Mouse (Mus musculus) midbrain, embryonic 11.5 days (tissue): Measurements from ENCODE around the gene Foxo3. TPM values are rescaled to one million over a fixed set of nuclear protein-coding genes. Genes with fewer than 3 reads are reported as not detected.

ENCODE experiments used
- ATAC-seq: fragments of 200-750 bp; cut with Nextera tagmentation; 2 replicates; pipeline ENCODE4 v1.8.0; 2017; ENCODE audit warnings: moderate TSS enrichment, moderate library complexity; ENCODE audit not compliant: low FRiP score
- DNase-seq: peaks from one replicate; pipeline ENCODE4 v3.0.0; 2015; ENCODE audit warnings: low spot score; ENCODE audit errors: missing footprints
- H3K27ac ChIP-seq: fragments of 300-500 bp; sonication (generic); 2 replicates; pipeline ENCODE4 v1.5.1; 2014; ENCODE audit warnings: low read depth, low read length
- H3K27me3 ChIP-seq: fragments of 300-500 bp; sonication (generic); 2 replicates; pipeline ENCODE4 v1.6.1; 2014; ENCODE audit warnings: mild to moderate bottlenecking, low read length, moderate library complexity, mixed read lengths; ENCODE audit not compliant: control insufficient read depth, insufficient read depth
- H3K36me3 ChIP-seq: fragments of 300-500 bp; sonication (generic); 2 replicates; pipeline ENCODE4 v1.6.1; 2014; ENCODE audit warnings: mild to moderate bottlenecking, low read length, moderate library complexity, mixed read lengths; ENCODE audit not compliant: control insufficient read depth, insufficient read depth
- H3K4me1 ChIP-seq: fragments of 300-500 bp; sonication (generic); 2 replicates; pipeline ENCODE4 v1.6.1; 2014; ENCODE audit warnings: low read length; ENCODE audit not compliant: control insufficient read depth, insufficient read depth
- H3K4me2 ChIP-seq: fragments of 300-500 bp; sonication (generic); 2 replicates; pipeline ENCODE4 v1.6.1; 2014; ENCODE audit warnings: mild to moderate bottlenecking, moderate library complexity
- H3K4me3 ChIP-seq: fragments of 300-500 bp; sonication (generic); 2 replicates; pipeline ENCODE4 v1.5.1; 2014; ENCODE audit warnings: low read depth, low read length
- H3K9ac ChIP-seq: fragments of 300-500 bp; sonication (generic); 2 replicates; pipeline ENCODE4 v1.6.1; 2014; ENCODE audit warnings: low read length
- H3K9me3 ChIP-seq: fragments of 300-500 bp; sonication (generic); 2 replicates; pipeline ENCODE4 v1.6.1; 2016; ENCODE audit warnings: low read length; ENCODE audit not compliant: control insufficient read depth
- WGBS: fragments of 180-500 bp; shearing (Covaris S2); extraction: QIAGEN DNeasy Blood & Tissue Kit; methylation state at CpG from one replicate; pipeline ENCODE4 v1.1.7; 2014; 5-methylcytosine and 5-hydroxymethylcytosine counted together
- polyA plus RNA-seq: library from polyadenylated mRNA; unstranded; fragments of >200 nt; fragmentation: Nextera tagmentation; extraction: Ambion mirVana; gene quantifications from 2 replicates; pipeline ENCODE4 v1.2.1, GENCODE M21; 2014

Gene Foxo3
- polyA plus RNA-seq, 1 experiment from 2014 or later, result 4.0 TPM

DNA sequence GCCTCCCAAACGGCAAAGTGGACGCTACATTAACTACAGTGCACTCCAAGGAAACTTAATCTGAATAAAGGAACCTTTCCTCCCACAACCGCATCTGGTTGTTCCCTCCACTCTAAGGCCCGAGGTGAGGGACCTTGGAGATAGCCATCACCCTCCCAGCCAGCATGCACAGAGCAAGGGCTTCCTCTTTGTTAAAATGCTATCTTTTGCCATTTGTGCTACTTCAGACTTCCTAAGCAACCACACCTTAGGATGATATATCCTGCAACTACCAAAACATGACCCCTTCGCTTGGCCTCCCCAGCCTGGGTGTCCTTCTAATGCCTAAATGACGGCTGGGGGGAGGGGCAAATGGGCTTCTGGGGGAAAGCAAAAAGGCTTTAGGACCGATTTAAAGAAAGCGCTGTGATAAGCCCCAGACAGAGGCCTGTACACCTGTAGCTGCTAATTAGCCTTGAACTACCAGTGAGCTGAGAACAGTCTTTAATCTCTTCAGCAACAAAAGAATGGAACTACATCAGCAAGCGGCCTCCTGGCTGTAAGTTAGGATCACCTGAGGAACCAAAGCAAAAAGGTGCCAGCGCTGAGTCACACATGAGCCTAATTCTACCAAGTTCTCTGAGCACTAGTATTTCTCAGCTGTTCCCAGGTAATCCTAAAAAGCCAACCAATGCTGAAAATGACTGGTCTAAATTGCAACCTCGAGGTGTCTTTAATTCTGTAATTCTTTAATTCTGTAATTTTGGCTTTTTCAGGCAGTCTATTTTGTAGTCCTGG lies 4.9 kb downstream of the Foxo3 start:
- no peak overlapping the region for H3K4me2 ChIP-seq
- peaks cover 12% of the 10 kb centered on the region for H3K4me1 ChIP-seq
- WGBS, result 55% methylated on average over 11 of the region's 11 CpGs

DNA sequence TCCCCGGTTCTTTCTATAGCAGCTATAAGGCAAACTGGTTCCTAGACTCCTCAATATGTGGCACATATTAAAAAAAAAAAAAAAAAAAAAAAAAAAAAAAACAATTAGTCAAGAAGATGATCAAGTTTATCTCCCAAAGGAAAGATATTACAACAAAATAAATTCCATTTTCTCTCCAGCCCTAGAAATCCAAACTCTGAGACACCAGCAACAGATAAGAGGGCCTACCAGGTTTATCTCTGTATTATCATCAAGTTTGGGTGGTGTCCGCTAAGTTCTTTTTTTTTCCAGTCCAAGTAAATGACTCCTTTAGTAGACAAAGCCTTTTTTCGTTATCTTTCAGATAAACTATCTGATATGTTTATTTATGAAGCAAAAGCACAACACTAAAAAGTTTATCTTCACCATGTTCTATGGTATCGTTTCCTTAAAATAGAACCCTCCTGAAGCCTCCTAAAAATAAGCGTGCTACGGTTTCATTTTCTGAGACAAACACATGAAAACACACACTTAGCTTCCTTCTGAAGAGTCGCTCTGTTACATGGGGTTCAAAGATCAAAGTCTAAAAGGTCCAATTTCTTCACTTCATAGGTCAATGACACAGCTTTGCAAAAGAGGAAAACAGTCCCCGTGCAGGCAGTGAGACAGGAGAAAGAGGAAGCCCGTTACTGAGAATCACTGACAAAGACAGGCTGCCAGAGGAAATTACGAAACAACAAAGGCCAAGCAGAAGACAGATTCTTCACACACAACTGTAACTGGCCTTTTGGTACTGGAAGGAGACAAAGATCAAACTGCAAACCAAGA lies 6.1 kb downstream of the Foxo3 start:
- Histone ChIP-seq H3K4me2 (no peak overlapping the region), H3K36me3 (peaks cover 4% of the 10 kb centered on the region; the same call in 1 of the 2 replicates), H3K9ac (no peak overlapping the region), H3K27ac (no peak overlapping the region), H3K9me3 (no peaks in the 10 kb centered on the region), H3K27me3 (peaks cover 18% of the 10 kb centered on the region), H3K4me3 (no peak overlapping the region), H3K4me1 (peaks cover 12% of the 10 kb centered on the region)
- ATAC-seq, result no peak
- peak; percentile 77 for DNase-seq
- 74% methylated on average over 10 of the region's 10 CpGs for WGBS

More for the DNA sequence above, 4.9 kb downstream of the Foxo3 start:
- H3K27me3 ChIP-seq, result peaks cover 18% of the 10 kb centered on the region
- no peak overlapping the region for H3K27ac ChIP-seq
- no peaks in the 10 kb centered on the region for H3K9me3 ChIP-seq
- 0 out of 2 replicates have a peak overlapping the region, but pooled peaks have one; percentile 24 for H3K9ac ChIP-seq
- ATAC-seq (no peak), DNase-seq (no peak)
- no peaks in the 10 kb centered on the region; the same call in 1 of the 2 replicates for H3K36me3 ChIP-seq
- H3K4me3 ChIP-seq, result no peak overlapping the region

DNA sequence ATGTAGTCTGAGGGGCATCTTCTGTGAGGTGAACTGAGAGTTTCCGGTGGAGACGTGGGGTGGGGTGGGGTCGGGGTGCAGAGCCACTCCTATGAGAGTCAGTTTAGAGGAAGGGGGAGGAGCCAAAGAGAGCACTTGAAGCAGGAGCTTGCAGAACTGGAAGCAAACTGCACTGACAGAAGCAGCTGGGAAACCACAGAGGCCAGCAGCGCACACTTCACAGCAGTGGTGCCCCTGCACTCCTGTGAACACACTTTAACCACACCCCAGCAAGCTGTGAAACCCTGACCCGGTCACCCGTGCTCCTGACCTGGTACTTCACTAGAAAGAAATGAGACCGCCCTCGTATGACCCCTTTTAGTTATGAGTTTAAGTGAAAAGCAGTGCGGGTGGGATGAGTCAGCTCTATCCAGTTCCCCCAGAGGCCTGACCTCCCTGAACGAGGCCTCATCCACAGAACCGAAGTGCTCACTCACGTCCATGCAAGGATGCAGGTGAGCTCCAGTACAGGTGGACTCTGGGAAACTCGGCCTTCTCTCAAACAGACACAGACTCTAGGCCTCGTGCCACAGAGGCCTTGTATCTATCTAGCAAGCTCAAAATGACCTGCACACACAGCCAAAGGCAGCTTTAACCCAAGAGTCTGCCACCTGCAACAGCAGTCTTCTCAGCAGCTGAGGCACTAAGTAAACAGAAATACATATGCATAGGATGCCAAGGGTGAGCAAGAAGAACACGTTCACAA lies 7.1 kb downstream of the Foxo3 start:
- Histone ChIP-seq H3K4me3 (no peak overlapping the region), H3K27me3 (peaks cover 13% of the 10 kb centered on the region), H3K4me2 (no peak overlapping the region), H3K36me3 (peaks cover 4% of the 10 kb centered on the region; the same call in 1 of the 2 replicates), H3K9me3 (no peaks in the 10 kb centered on the region), H3K9ac (no peak overlapping the region), H3K27ac (no peak overlapping the region), H3K4me1 (peaks cover 9% of the 10 kb centered on the region)
- no peak for ATAC-seq
- WGBS, result 75% methylated on average over 15 of the region's 15 CpGs
- peak; percentile 80 for DNase-seq

DNA sequence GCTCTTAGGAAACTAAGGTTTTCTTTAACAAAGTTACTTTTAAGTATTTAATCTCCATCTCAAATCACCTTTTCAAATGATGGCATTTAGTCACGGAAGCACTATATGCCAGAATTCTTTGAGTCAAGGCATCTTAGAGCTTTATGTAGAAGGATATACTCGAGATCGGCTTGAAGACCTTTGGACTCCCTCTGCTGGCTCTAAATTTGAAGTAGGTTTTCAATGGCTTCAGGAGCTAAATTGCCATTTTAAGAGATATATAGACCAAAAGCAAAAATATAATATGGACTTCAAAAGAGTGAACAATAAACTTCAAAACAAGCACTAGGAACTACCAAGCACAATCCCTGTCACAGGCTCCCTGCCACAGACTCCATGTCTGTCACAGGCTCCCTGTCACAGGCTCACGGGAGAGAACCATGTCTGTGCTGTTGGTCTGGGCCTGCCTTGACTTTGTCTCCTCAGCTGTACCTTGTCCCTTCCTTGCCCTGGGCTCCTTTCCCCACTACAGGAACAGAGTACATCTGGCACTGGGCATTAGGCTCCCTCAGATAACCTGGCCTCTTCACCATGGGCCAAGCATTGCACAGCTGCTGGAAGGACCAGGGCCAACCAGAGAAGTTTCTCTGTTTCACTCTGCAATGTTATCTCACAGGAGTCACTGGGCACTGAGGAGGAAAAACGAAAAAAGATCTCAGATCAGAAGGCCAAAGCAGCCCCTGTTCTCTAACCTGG lies 8.6 kb downstream of the Foxo3 start:
- H3K27ac ChIP-seq, result no peak overlapping the region
- peaks cover 4% of the 10 kb centered on the region; the same call in 1 of the 2 replicates for H3K36me3 ChIP-seq
- no peaks in the 10 kb centered on the region for H3K27me3 ChIP-seq
- H3K9me3 ChIP-seq, result no peaks in the 10 kb centered on the region
- H3K9ac ChIP-seq, result no peak overlapping the region
- H3K4me1 ChIP-seq, result no peaks in the 10 kb centered on the region
- no peak overlapping the region for H3K4me3 ChIP-seq
- WGBS, result 79% methylated on average over 5 of the region's 5 CpGs
- H3K4me2 ChIP-seq, result no peak overlapping the region
- DNase-seq (peak; percentile 72), ATAC-seq (no peak)

DNA sequence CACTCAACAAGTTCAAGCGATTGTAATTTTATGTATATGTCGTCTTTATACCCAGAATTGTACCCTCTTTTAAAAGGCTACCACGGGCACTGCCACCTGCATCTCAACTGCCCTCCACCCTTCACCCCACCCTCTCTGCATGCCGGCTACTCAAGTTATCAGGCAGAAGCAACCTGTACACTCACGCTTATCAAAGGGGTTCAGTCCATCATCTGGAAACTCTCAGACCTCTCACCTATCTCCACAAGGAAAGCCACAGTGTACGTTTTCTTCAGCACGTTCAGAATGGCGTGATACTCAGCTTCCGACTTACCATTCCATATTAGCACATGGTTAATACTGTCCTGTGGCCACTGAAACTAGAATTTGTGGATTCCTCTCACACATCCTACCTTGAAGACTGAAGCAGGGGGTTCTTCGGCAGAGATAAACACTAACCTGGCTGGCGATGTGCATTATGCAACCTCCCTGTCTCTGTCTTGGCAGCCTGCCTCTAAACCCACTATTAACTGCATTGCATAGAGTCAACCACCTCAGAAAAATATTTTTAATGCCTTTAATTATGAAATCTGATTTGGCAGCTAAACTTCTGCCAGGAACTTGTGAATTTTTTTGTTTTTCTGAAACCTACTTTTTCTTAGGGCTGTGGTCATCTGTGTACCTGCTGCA lies 11.4 kb downstream of the Foxo3 start:
- no peaks in the 10 kb centered on the region for H3K27me3 ChIP-seq
- WGBS, result 91% methylated on average over 11 of the region's 11 CpGs
- H3K9me3 ChIP-seq, result no peaks in the 10 kb centered on the region
- DNase-seq (no peak), ATAC-seq (no peak)
- H3K36me3 ChIP-seq, result peaks cover 4% of the 10 kb centered on the region; the same call in 1 of the 2 replicates
- no peak overlapping the region for H3K9ac ChIP-seq
- no peak overlapping the region for H3K4me2 ChIP-seq
- H3K4me3 ChIP-seq, result no peak overlapping the region
- no peaks in the 10 kb centered on the region for H3K4me1 ChIP-seq
- H3K27ac ChIP-seq, result no peak overlapping the region

DNA sequence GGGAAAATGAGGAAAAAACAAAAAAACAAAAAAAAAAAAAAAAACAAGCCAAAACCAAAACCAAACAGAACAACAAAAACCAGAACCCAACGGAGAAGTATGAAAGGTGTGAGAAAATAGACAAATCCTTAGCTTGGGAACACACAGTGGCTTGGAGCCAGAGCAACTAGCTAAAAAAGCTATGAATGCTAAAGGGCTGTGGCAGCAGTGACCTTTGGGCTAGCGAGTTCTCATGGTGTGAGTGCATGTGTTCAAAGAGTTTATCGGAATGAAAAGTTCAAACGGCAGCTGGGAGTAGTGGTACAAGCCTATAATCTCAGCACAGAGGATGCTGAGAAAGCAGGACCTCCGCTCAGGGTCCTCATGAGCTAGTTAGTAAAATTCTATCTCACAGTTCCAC lies 12.4 kb downstream of the Foxo3 start:
- 85% methylated on average over 5 of the region's 5 CpGs for WGBS
- Histone ChIP-seq H3K27me3 (no peaks in the 10 kb centered on the region), H3K4me2 (no peak overlapping the region), H3K4me1 (no peaks in the 10 kb centered on the region), H3K4me3 (no peak overlapping the region), H3K9me3 (no peaks in the 10 kb centered on the region), H3K9ac (no peak overlapping the region), H3K36me3 (peaks cover 4% of the 10 kb centered on the region; the same call in 1 of the 2 replicates), H3K27ac (no peak overlapping the region)
- peak; percentile 14 for DNase-seq
- no peak for ATAC-seq

DNA sequence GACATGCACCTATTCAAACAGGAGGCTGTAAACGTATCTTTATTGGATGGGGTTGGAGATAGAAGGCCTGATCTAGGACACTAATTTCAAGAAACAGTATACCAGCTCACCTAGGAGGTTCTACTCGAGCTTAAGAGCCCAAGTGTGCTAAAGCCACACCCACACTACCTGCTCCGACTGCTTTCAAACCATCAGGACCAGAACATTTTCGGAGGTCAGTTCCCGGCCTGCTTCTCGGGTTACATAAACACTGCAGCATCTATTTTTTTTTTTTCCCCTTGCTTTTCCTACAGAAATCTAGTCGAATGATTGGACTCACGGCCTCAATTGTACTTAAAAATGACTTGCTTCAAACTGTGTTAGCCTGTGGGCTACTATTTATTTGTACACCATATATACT lies 12.9 kb downstream of the Foxo3 start:
- WGBS, result 85% methylated on average over 8 of the region's 8 CpGs
- Histone ChIP-seq H3K36me3 (peaks cover 4% of the 10 kb centered on the region; the same call in 1 of the 2 replicates), H3K4me1 (no peaks in the 10 kb centered on the region), H3K9ac (no peak overlapping the region), H3K4me3 (no peak overlapping the region), H3K4me2 (no peak overlapping the region), H3K27ac (no peak overlapping the region), H3K27me3 (no peaks in the 10 kb centered on the region), H3K9me3 (no peaks in the 10 kb centered on the region)
- ATAC-seq, result no peak
- peak; percentile 62 for DNase-seq

DNA sequence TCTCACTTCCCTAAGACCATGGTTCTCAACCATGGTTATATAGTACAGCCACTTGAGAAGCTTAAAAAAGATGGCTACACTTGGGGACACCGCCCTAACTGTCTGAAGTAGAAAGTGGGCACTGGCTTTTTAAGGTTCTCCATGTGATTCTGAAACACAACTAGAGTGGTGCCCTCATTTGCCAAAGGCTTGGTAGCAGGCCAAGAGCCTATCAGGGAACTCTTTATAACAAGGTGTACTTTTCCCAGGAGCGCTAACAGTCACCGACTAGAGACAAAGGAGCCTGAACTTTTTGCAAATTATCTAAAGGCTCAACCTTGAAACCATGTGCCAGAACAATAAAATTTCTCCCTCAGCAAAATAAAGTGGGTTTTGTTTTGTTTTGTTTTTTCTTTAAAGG lies 14.5 kb downstream of the Foxo3 start:
- Histone ChIP-seq H3K27ac (no peak overlapping the region), H3K36me3 (peaks cover 4% of the 10 kb centered on the region; the same call in 1 of the 2 replicates), H3K9ac (no peak overlapping the region), H3K4me3 (no peak overlapping the region), H3K27me3 (no peaks in the 10 kb centered on the region), H3K4me2 (no peak overlapping the region), H3K4me1 (no peaks in the 10 kb centered on the region), H3K9me3 (no peaks in the 10 kb centered on the region)
- DNase-seq (peak; percentile 70), ATAC-seq (no peak)
- WGBS, result 94% methylated on average over 3 of the region's 3 CpGs
